Mouse (Mus musculus) brain, embryonic 14.5 days (tissue): ENCODE results near the gene Tns2.

Experiments used
- CTCF ChIP-seq: fragments of 200-500 bp; IDR thresholded peaks from 2 replicates; pipeline ENCODE4 v1.5.1; 2012; ENCODE audit warnings: inconsistent platforms, mild to moderate bottlenecking, moderate library complexity, borderline replicate concordance; ENCODE audit not compliant: insufficient read depth, insufficient read length; ENCODE audit errors: extremely low read depth
- POLR2A ChIP-seq: fragments of 200-500 bp; IDR thresholded peaks from 2 replicates; pipeline ENCODE4 v1.6.1; 2012; ENCODE audit warnings: mild to moderate bottlenecking, inconsistent platforms, borderline replicate concordance; ENCODE audit not compliant: poor library complexity, insufficient read depth, insufficient read length, severe bottlenecking; ENCODE audit errors: extremely low read depth

- TF ChIP-seq POLR2A = no peak
- TF ChIP-seq CTCF = no peak
Observed at GRCm38 (mm10) chr15:102144274-102144711, 44.1 kb downstream of the Tns2 start, which contains the start of gene Igfbp6.
